Mouse (Mus musculus): Measurements from ENCODE around the gene Tubg1. TPM values are rescaled to one million over a fixed set of nuclear protein-coding genes. Genes with fewer than 3 reads are reported as not detected.
"Not testable (repeated sequence)": the region's sequence is repeated elsewhere in the genome, so short reads cannot be mapped to it uniquely, and the experiment has no call there.

The Tubg1 gene
- total RNA-seq, 1 experiment from 2014 or later = 11.3 TPM

DNA sequence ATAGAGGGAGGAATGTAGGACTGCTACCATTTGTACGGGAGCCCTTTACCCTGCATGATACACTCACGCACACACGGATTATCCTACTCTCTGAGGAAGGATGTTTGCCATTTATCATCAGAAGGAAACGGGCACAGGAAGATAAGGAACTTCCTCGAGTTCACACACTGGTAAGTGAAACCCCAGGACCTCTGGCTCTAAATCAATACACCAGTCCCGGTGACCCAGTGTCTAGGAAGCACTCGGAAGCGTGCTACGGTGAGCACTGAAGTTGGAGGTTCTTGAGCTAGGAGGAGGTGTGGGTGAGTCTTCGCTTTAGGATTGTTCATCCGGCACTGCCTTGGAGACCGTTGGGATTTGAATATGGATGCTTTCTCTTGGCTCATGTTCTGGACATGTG is 13.3 kb downstream of the Tubg1 start:
- ATAC-seq (ENCODE audit: extremely low read depth, insufficient number of reproducible peaks, low FRiP score, poor library complexity, severe bottlenecking) = no peak

DNA sequence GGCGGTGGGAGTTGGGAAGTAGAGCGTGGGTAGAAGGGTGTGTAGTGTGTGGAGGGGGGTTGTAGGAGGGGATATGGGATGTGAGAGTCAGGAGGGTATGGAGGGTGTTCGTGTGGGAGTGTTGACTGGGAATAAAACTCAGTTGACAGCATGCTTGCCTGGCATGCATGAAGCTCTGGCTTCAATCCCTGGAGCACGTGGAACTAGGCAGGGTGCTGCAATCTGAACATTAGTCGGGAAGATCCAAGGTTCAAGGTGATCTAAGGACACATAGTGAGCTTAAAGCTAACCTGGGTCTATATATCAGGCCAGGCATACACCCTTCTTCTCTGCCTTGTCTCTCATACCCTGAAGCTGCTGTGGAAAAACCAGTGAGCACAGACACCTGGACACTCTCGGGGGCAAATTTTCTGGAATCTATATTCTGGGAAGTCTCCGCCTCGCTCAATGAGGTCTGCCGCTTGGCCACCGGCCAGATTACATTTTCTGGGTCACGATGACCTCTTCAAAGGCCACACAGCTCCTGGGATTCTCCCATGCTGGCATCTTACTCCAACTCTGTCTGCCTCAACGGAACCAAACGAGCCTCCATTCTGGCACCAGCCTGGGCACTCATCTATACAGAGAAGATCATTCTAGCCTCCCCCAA is 14.6 kb downstream of the Tubg1 start:
- ATAC-seq (ENCODE audit: extremely low read depth, insufficient number of reproducible peaks, low FRiP score, poor library complexity, severe bottlenecking) = no peak

DNA sequence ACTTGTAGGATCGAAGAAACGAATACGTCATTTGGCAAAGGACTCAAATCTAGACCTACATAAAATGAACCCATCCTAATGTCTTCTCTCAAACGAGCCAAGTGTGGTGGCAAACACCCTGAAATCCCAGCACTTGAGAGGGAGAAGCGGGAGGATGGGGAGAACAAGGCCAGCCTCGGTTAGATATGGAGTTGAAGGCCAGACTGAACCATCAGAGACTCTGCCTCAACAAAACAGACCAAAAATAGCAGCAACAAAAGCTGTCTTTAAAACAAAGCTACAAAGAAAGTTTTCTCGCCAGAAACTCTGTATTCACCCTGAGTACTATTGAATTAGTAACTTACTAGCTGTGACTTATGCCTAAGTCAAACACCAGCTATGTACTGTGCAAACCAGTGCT is 17.3 kb downstream of the Tubg1 start:
- ATAC-seq (ENCODE audit: extremely low read depth, insufficient number of reproducible peaks, low FRiP score, poor library complexity, severe bottlenecking) = no peak

DNA sequence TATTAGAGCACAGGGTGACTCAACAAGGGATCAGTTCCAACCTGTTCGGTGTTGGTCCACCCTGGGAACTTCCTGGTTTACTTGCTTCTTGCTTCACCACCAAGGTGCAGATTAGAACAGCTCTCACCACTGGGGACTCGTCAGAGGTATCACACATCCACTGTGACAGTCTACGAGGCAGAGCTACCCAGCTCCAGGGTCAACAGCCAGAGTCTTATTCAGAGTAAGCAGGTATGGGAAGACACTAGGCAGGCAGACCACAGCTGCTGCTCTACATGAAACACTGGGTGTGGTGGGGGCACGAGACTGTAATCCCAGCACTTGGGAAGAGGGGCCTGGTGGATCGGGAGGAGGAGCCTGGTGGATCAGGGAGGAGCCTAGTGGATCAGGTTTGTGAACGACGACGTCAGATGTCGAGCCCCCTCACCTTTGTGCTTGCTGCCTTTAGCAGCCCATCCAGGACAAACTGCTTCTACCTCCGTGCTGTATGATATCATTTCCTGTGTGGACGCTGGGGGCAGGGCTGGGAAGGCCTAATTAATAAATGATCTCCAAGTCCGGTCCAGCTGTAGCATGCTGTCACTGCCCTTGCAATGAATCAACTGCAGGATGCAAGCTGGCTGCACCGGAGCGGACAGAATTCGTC is 18.9 kb downstream of the Tubg1 start:
- no peak for ATAC-seq (ENCODE audit: extremely low read depth, insufficient number of reproducible peaks, low FRiP score, poor library complexity, severe bottlenecking)

DNA sequence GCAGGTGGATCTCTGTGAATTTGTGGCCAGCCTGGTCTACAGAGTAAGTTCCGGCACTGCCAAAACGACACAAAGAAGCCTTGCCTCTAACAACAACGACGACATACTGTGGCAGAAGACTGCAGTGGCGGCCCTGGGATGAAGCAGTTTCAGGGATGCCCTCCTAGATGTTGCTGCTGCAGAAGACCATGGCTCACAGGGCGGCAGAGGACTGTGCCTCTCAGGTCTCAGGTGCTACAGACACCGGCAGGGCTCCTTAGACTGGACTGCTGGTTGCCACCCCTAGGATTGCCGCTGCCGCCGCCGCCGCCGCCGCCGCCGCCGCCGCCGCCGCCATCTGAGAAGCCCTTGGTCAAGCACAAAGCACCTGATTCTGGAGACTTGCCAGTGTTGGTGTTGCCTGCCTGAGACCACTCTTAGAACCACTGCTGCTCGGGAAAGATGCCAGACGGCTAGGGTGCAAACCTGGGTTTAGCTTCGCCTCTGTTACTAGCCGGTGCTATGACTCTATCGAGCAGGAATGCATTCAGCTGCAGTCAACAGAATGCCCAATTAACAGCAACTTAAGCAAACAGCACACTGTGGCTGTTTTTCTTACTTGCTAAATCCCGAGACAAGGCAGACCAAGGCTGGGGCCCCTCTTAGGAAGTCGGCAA is 20.6 kb downstream of the Tubg1 start:
- no peak for ATAC-seq (ENCODE audit: extremely low read depth, insufficient number of reproducible peaks, low FRiP score, poor library complexity, severe bottlenecking)

DNA sequence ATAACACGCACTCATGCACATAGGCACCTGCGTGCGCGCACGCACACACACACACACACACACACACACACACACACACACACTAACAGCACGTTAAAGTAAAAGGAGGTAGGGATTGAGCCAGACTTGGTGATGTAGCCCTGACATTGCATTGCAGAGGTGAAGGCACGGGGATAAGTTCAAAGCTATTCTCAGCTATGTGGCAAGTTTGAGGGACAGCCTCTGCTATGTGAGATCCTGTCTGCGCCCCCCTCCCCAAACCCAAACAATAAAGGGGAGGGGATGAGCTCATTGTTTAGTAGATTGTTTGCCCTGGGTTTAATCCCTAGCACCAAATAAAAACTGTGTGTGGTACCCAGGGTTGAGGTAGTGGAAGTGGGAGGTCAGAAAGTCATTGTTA is 21.4 kb downstream of the Tubg1 start:
- ATAC-seq (ENCODE audit: extremely low read depth, insufficient number of reproducible peaks, low FRiP score, poor library complexity, severe bottlenecking) = no peak

DNA sequence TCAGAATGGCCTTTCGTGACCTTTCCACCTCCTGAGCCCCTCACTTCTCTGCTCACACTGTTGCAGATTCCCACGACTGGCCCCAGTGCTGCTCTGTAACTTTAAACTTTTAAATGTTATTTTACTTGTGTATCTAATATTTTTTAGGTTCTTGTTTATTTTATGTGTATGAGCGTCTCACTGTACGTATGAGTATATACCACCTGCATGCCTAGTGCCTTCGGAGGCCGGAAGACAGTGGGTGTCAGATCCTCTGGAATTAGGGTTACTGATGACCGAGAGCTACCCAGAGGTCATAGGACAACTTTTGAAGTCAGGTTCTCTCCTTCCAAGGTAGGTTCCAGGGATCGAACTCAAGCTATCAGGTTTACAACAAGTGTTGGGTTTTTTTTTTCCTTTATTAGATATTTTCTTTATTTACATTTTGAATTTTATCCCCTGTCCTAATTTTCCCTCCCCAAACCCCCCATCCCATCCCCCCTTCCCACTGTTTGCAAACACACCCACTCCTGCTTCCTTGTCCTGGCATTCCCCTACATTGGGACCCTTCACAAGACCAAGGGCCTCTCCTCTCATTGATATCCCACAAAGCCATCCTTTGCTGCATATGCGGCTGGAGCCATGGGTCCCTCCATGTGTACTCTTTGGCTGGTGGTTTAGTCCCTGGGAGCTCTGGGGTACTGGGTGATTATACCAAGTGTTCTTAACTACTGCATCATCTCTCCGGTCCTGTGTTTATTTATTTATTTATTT is 22.7 kb downstream of the Tubg1 start:
- ATAC-seq (ENCODE audit: extremely low read depth, insufficient number of reproducible peaks, low FRiP score, poor library complexity, severe bottlenecking) = no peak

DNA sequence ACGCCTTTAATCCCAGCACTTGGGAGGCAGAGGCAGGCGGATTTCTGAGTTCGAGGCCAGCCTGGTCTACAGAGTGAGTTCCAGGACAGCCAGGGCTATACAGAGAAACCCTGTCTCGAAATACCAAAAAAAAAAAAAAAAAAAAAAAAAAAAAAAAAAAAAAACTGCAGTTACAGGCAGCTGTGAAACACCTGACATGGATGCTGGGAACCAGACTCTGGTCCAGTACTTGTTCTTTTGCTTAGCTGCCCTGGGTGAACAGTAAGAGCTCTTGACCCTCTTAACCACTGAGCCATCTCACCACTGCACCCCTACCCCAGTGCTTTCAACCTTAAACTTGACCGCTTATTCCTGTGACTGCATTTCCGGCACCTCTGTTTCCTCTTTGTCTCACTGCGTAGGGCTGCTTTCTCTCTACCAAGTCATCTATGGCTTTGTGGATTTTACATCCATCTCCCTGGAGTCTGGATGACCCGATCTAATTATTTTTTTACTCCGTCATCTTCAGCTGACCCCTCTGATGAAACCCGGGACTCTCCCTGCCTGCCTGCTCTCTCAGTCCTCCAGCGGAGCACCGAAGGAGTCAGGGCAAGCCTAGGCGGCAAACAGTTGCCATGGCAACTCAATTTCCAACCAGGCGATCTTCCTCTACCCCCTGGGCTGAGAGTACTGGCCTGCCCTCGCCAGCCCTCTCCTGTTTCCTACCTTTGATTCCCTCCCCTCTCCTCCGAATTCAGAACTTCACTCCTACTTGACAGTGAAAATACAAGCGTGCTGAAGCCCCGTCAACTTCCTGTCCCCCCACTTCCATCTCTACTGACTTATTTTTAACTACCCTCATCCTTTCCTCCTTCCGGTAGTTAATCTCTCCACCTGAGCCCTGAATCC is 23.8 kb downstream of the Tubg1 start:
- peak; percentile 58 for ATAC-seq (ENCODE audit: extremely low read depth, insufficient number of reproducible peaks, low FRiP score, poor library complexity, severe bottlenecking)

DNA sequence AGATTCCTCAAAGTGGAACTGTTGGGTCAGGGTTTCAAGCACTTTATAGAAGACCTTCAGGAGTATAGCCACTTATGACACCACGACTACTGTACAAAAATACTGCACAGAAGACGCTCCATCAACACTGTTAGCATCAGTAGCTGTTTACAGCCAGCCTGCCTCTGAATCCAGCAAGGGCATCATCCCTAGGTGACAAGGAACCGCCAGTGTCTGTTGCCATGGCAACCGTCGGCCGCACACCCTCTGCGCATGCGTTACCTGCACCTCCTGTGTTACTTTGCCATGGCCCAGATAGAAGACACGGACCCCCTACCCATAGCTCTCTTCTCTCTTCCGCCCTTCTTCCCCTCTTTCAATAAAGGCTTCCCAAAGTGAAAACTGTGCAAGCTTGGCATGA is 26.6 kb downstream of the Tubg1 start:
- ATAC-seq (ENCODE audit: extremely low read depth, insufficient number of reproducible peaks, low FRiP score, poor library complexity, severe bottlenecking) = no peak

DNA sequence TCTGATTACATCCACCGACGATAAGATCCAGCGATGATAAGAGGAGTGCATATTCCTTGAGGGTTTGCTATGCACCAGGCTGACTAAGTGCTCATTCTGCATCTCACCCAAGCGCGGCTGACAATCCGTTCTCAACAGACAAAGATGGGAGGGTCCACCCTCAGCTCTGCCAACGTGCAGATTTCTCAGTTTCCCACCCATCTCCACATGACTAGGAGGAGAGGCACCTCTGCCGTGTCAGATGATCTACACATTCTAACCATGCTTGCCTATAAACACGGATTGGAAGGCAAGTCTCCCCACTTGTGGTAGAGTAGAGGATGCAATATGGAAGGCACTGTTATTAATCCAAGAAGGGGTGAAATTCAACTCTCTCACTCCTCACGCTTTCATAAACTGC is 29.0 kb downstream of the Tubg1 start:
- ATAC-seq (ENCODE audit: extremely low read depth, insufficient number of reproducible peaks, low FRiP score, poor library complexity, severe bottlenecking) = no peak

DNA sequence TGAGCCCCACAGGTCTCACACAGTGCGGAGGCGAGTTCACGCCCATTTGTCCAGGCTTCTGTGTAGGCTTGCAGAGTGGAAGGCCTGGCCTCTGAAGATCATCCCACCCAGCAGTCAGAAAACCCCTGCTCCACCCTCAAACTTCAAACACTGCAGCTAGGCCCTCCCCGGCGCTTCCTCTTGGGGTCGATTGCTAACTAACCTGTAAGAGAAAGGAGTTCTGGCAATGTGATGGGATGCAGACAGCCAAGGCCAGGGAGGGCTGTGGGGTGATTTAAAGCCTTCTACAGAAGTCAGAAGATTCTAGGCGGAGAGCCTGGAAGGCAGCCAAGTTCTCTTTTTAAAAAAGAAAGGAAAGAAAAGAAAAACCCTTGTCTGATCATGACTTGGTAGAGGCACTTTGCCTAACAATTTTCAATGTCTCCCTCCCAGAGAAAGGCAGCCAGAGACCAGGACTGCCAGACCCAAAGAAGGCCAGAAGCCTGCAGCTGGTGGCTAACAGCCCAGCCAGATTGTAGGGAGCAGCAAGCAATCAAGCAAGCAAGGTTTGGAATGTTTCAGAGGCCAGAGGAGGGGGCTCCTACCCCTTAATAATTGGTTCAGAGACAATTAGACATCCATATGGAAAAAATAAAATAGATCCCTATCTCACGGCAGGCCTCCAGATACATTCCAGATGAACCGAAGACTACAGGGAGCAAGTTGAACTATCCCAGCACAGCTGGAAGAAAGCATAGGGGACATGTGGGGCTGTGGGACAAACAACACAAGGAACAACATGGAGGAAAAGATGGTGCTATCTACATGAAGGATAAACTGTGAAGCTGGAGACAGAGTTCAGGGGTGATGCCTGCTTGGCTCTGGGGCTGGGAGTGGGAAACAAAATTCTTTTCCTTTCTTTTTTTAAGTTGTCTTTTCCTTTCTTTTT is 29.7 kb downstream of the Tubg1 start:
- ATAC-seq (ENCODE audit: extremely low read depth, insufficient number of reproducible peaks, low FRiP score, poor library complexity, severe bottlenecking) = no peak

DNA sequence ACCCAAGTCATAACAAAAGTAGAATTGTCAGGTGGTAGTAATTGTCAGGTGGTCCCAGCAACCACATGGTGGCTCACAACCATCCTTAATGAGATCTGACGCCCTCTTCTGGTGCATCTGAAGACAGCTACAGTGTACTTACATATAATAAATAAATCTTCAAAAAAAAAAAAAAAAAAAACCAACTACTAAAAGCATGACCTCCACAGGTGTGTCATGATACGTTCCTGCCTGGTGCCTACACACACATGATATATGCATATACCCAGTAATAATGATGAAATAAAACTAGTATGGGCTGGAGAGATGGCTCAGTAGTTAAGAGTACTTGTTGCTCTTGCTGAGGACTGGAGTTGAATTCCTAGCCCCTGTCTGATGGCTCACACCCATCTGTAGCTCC is 31.3 kb downstream of the Tubg1 start:
- no peak for ATAC-seq (ENCODE audit: extremely low read depth, insufficient number of reproducible peaks, low FRiP score, poor library complexity, severe bottlenecking)

DNA sequence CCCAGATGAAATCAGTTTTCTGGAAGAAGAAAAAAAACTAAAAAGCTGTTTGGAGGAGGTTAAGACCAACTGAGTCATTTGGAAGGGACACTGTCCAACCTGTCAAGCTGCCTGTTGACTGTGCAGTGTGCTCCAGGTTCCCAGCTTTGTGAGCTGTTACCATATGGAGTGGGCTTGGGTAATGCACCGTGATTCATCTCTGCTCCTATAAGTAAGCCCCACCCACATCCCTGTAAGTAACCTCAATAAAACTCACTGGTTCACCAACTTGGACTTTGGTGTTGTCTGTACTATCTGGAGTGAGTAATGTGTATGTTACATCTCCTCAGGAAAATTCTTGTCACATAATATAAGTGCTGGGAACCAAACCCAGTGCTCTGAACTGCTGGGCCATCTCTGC is 33.1 kb downstream of the Tubg1 start:
- no peak for ATAC-seq (ENCODE audit: extremely low read depth, insufficient number of reproducible peaks, low FRiP score, poor library complexity, severe bottlenecking)

DNA sequence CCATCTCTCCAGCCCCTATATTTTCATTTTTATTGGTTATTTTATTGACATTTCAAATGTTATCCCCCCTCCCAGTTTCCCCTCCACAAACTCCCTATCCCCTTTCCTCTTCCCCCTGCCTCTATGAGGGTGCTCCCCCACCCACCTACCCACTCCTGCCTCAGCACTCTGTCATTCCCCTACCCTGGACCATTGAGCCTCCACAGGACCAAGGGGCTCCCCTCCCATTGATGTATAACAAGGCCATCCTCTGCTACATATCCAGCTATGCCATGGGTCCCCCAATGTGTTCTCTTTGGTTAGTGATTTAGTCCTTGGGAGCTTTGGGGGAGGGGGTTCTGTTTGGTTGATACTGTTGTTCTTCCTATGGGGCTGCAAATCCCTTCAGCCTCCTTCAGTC is 34.9 kb downstream of the Tubg1 start:
- ATAC-seq (ENCODE audit: extremely low read depth, insufficient number of reproducible peaks, low FRiP score, poor library complexity, severe bottlenecking) = no peak

DNA sequence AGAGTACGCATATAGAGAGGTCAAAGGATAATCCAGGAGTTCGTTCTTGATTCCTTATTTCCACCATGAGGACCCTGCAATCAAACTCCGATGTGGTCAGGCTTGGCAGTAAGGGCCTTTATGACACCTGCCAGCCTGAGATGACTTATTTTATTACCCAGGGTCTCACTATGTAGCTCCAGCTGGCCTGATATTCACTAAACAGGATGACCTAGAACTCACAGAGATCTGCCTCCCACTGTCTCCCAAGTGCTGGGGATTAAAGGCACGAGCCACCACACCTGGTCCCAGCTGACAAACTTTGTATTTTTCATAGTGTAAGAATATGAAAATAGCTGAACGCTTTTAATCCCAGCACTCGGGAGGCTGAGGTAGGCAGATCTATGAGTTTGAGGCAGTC is 35.4 kb downstream of the Tubg1 start:
- no peak for ATAC-seq (ENCODE audit: extremely low read depth, insufficient number of reproducible peaks, low FRiP score, poor library complexity, severe bottlenecking)

DNA sequence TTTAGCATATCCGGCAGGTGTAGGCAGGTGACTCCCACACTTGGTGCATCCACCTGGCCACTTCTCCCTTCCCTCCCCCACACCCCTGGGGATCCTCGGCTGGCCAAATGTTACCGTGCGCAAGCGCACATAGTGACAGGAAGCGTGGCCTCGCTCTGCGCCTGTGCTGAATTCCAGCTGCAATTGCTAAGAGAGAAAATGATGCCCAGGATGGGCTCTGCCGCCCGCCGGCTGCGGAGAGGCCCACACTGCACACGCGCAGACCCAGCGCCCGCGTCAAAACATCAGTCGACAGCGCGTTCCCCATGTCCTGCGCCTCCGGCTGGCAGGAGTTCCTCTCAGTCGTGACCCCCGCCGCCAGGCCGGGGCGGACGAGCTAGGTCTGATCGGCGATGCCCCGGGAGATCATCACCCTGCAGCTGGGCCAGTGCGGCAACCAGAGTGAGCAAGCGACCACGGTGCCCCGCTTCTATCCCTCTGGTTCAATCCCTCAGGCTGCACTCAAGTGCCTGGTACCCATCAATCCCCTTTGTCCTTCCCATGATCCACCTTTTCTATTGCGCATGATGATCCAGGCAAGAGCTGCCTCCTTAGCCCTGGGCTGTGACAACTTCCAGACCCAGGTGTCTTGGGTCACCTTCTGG is 36.1 kb downstream of the Tubg1 start, which contains the start of gene Tubg2:
Gene Tubg2 (plus strand): TSS at position 180 of the 644 bp plus-strand sequence.
- ATAC-seq (ENCODE audit: extremely low read depth, insufficient number of reproducible peaks, low FRiP score, poor library complexity, severe bottlenecking) = peak; percentile 50; the same call in 1 of the 2 replicates

DNA sequence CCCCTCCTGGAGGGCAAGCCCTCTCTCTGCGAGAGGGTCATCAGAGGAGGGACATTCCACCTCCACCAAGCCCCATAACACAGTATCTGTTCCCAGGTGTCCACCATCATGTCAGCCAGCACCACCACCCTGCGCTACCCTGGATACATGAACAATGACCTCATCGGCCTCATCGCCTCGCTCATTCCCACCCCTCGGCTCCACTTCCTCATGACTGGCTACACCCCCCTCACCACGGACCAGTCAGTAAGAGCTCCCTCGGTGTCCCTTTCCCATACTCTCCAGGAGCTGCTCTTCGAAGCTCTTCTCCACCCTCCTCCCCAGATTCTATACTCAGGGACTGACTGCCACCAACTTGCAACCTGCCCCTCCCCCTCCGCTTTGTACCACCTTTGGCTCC is 40.4 kb downstream of the Tubg1 start:
- ATAC-seq (ENCODE audit: extremely low read depth, insufficient number of reproducible peaks, low FRiP score, poor library complexity, severe bottlenecking) = not testable (repeated sequence)
